Mouse (Mus musculus) T-cell, adult 66 days (primary cell): ENCODE results near the gene Zfp319. TPM values are rescaled to one million over a fixed set of nuclear protein-coding genes. Genes with fewer than 3 reads are reported as not detected.

ENCODE experiments used
- total RNA-seq, 2 experiments: library from RNA; stranded (reverse); gene quantifications; 3 replicates in 1 of 2; 4 replicates in 1 of 2; pipeline ENCODE4 v1.2.4; 2023

Gene Zfp319
- total RNA-seq = 10 to 100 TPM; 19.9 to 20.9 TPM

GRCm38 (mm10) chr8:95331720-95332436, at the start of gene Zfp319, which contains the start of gene Usb1:
Gene Zfp319, minus strand, starts transcription at chr8:95331950.
Gene Usb1, plus strand, starts transcription at chr8:95332284.

GRCm38 (mm10) chr8:95352151-95352870, 20.6 kb upstream of the Zfp319 start, which contains the start of gene Mmp15:
Gene Mmp15, plus strand, starts transcription at chr8:95352268.

GRCm38 (mm10) chr8:95310342-95310970, 21.3 kb downstream of the Zfp319 start, which contains the start of gene Tepp:
Gene Tepp, plus strand, starts transcription at chr8:95310566.

GRCm38 (mm10) chr8:95306431-95306830, 25.3 kb downstream of the Zfp319 start, which contains the start of gene Cngb1:
Gene Cngb1, minus strand, starts transcription at chr8:95306585.

Other genes with a start within 250 kb of the Zfp319 start
- gene Kifc3, start 129.1 kb downstream of the Zfp319 start, total RNA-seq = 1 to 10 TPM; 6.9 to 7.7 TPM
- not detected for gene Cngb1, start 25.4 kb downstream of the Zfp319 start, total RNA-seq
- gene Tepp, start 21.4 kb downstream of the Zfp319 start, total RNA-seq = not detected
- 10 to 100 TPM; 33.1 to 42.0 TPM for gene Usb1, start 334 bp upstream of the Zfp319 start, total RNA-seq
- 1 to 10 TPM; 2.7 to 2.8 TPM for gene Mmp15, start 20.3 kb upstream of the Zfp319 start, total RNA-seq
- 10 to 100 TPM; 42.0 to 44.2 TPM for gene Cfap20, start 102.9 kb upstream of the Zfp319 start, total RNA-seq
- gene Csnk2a2, start 158.1 kb upstream of the Zfp319 start, total RNA-seq = 10 to 100 TPM; 78.7 to 84.2 TPM
- gene Ccdc113, start 202.1 kb upstream of the Zfp319 start, total RNA-seq = not detected
- gene Prss54, start 244.4 kb upstream of the Zfp319 start, total RNA-seq = not detected